Mouse (Mus musculus) heart, postnatal 0 days (tissue): Measurements from ENCODE around the gene Sema4c.

Experiments
- CTCF ChIP-seq: IDR thresholded peaks from 2 replicates; pipeline ENCODE4 v1.5.1; 2016; ENCODE audit warnings: antibody characterized with exemption, control low read depth, low read depth
- EP300 ChIP-seq: IDR thresholded peaks from 2 replicates; pipeline ENCODE4 v1.6.1; 2016; ENCODE audit warnings: antibody characterized with exemption, low read depth

DNA sequence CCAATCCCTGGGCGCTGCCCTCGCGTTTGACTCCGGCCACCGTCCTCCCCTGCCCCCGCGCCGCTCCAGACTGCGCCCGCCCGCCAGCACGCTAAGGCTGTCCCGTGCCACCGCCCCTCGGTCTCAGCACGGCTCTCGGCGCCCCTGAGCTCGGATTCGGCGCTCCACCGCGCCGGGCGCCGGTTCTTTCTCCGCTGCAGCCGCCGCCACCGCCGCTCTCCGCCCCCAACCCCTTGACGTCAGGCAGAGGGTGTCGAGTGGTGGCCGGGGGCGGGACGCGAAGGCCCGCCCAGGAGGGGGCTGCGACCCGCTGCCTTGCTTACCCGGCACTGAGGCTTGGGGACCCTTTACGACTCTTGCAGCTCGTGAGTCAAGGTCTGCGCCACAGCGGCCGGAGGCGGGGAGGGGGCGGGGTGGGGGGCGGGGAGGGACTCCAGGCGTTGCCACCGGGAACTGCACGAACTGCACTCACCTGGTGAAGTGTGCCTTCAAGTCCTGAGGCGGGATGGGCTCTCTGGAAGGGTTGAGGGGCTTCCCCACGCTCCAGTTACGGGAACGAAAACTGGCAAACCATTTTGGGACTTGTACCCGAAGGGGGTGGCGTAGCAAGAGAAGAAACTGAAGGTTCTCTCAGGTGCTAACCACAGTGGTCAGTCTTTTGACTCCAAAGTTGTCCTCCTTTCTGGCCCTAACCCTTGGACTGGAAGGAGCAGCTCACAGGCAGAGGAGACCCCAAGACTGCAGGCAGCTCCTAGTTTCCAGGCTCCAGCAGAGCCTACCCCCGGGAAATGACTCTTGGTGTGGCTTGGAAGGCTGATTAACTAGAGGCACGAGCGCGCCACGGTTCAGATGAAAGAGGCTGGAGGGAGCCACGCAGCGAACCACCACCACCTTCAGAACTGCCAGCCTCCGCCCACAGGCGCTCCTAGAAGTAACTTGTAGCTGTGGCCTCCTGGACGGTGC is at the start of gene Sema4c:
- TF ChIP-seq CTCF (no peak), EP300 (no peak)
